Mouse (Mus musculus) limb, embryonic 10.5 days (tissue): Measurements from ENCODE around the gene 2410004P03Rik. TPM values are rescaled to one million over a fixed set of nuclear protein-coding genes. Genes with fewer than 3 reads are reported as not detected.
"Not testable (repeated sequence)": the region's sequence is repeated elsewhere in the genome, so short reads cannot be mapped to it uniquely, and the experiment has no call there.

ENCODE experiments used
- DNase-seq: peaks from one replicate; pipeline ENCODE4 v3.0.0-alpha.2; 2017; ENCODE audit warnings: low spot score
- H3K27ac ChIP-seq: fragments of 300-500 bp; sonication (generic); 2 replicates; pipeline ENCODE4 v1.5.1; 2016; ENCODE audit warnings: mild to moderate bottlenecking
- H3K27me3 ChIP-seq: fragments of 300-500 bp; sonication (generic); 2 replicates; pipeline ENCODE4 v1.6.1; 2016; ENCODE audit warnings: low read depth, mild to moderate bottlenecking; ENCODE audit not compliant: poor library complexity, severe bottlenecking
- H3K36me3 ChIP-seq: fragments of 300-500 bp; sonication (generic); 2 replicates; pipeline ENCODE4 v1.6.1; 2016; ENCODE audit warnings: mild to moderate bottlenecking, moderate library complexity
- H3K4me1 ChIP-seq: fragments of 300-500 bp; sonication (generic); 2 replicates; pipeline ENCODE4 v1.6.1; 2016
- H3K4me3 ChIP-seq: fragments of 300-500 bp; sonication (generic); 2 replicates; pipeline ENCODE4 v1.5.1; 2016; ENCODE audit warnings: mild to moderate bottlenecking, moderate library complexity
- H3K9me3 ChIP-seq: fragments of 300-500 bp; sonication (generic); replicated peaks from 2 replicates; pipeline ENCODE4 v1.6.1; 2016; ENCODE audit warnings: mild to moderate bottlenecking
- whole genome bisulfite sequencing: fragments of 180-500 bp; shearing (Covaris S2); methylation state at CpG from one replicate; pipeline ENCODE4 v1.1.7; 2016; 5-methylcytosine and 5-hydroxymethylcytosine counted together
- polyA plus RNA-seq: library from polyadenylated mRNA; unstranded; fragments of >200 nt; fragmentation: Nextera tagmentation; extraction: Ambion mirVana; gene quantifications from 2 replicates; pipeline ENCODE4 v1.2.1, GENCODE M21; 2016

The 2410004P03Rik gene
- polyA plus RNA-seq, 1 experiment from 2014 or later = 0.84 TPM

GRCm38 (mm10) chr12:17038246-17038645 is 26.7 kb upstream of the 2410004P03Rik start:
- H3K27me3 ChIP-seq = no peaks in the 10 kb centered on the region
- no peaks in the 10 kb centered on the region for H3K36me3 ChIP-seq
- 84% methylated on average over 6 of the region's 6 CpGs for WGBS
- no peak overlapping the region for H3K27ac ChIP-seq
- H3K4me1 ChIP-seq = peaks cover 8% of the 10 kb centered on the region
- no peak overlapping the region for H3K4me3 ChIP-seq
- no peaks in the 10 kb centered on the region for H3K9me3 ChIP-seq
- DNase-seq = no peak

- no peak overlapping the region for H3K4me3 ChIP-seq
- WGBS = 75% methylated on average over 14 of the region's 14 CpGs
- 0 out of 2 replicates have a peak, but pooled peaks cover under 1% of the 10 kb centered on the region for H3K27me3 ChIP-seq
- no peak for DNase-seq
- no peaks in the 10 kb centered on the region for H3K9me3 ChIP-seq
- no peak overlapping the region for H3K27ac ChIP-seq
- peaks cover 8% of the 10 kb centered on the region for H3K4me1 ChIP-seq
- H3K36me3 ChIP-seq = no peaks in the 10 kb centered on the region
Measured at GRCm38 (mm10) chr12:17037053-17037610, 25.6 kb upstream of the 2410004P03Rik start.

GRCm38 (mm10) chr12:17036532-17036931 is 25.0 kb upstream of the 2410004P03Rik start:
- peaks cover 8% of the 10 kb centered on the region for H3K4me1 ChIP-seq
- no peak overlapping the region for H3K4me3 ChIP-seq
- H3K9me3 ChIP-seq = no peaks in the 10 kb centered on the region
- H3K27ac ChIP-seq = no peak overlapping the region
- DNase-seq = no peak
- WGBS = 65% methylated on average over 9 of the region's 9 CpGs
- 0 out of 2 replicates have a peak, but pooled peaks cover 6% of the 10 kb centered on the region for H3K27me3 ChIP-seq
- H3K36me3 ChIP-seq = no peaks in the 10 kb centered on the region

- DNase-seq = no peak
- H3K27me3 ChIP-seq = peaks cover 20% of the 10 kb centered on the region; the same call in 1 of the 2 replicates
- H3K9me3 ChIP-seq = no peaks in the 10 kb centered on the region
- 57% methylated on average over 2 of the region's 2 CpGs for WGBS
- H3K27ac ChIP-seq = no peak overlapping the region
- no peak overlapping the region for H3K4me3 ChIP-seq
- no peaks in the 10 kb centered on the region for H3K36me3 ChIP-seq
- H3K4me1 ChIP-seq = peaks cover 8% of the 10 kb centered on the region
Measured at GRCm38 (mm10) chr12:17035128-17035527, 23.6 kb upstream of the 2410004P03Rik start.

GRCm38 (mm10) chr12:17034671-17035070 is 23.1 kb upstream of the 2410004P03Rik start:
- WGBS = 72% methylated on average over 5 of the region's 5 CpGs

GRCm38 (mm10) chr12:17033464-17033841 is 21.9 kb upstream of the 2410004P03Rik start:
- Histone ChIP-seq H3K27ac (no peak overlapping the region), H3K27me3 (peaks cover 20% of the 10 kb centered on the region; the same call in 1 of the 2 replicates), H3K9me3 (no peaks in the 10 kb centered on the region), H3K36me3 (no peaks in the 10 kb centered on the region), H3K4me1 (peaks cover 8% of the 10 kb centered on the region), H3K4me3 (no peak overlapping the region)
- no peak for DNase-seq
- 88% methylated on average over 9 of the region's 9 CpGs for WGBS

More at GRCm38 (mm10) chr12:17034671-17035070, 23.1 kb upstream of the 2410004P03Rik start:
- H3K4me3 ChIP-seq = no peak overlapping the region
- no peaks in the 10 kb centered on the region for H3K36me3 ChIP-seq
- H3K9me3 ChIP-seq = no peaks in the 10 kb centered on the region
- peaks cover 8% of the 10 kb centered on the region for H3K4me1 ChIP-seq
- peaks cover 20% of the 10 kb centered on the region; the same call in 1 of the 2 replicates for H3K27me3 ChIP-seq
- no peak overlapping the region for H3K27ac ChIP-seq
- DNase-seq = no peak

- H3K27ac ChIP-seq = no peak overlapping the region
- peaks cover 20% of the 10 kb centered on the region; the same call in 1 of the 2 replicates for H3K27me3 ChIP-seq
- H3K9me3 ChIP-seq = no peaks in the 10 kb centered on the region
- peaks cover 8% of the 10 kb centered on the region for H3K4me1 ChIP-seq
- 41% methylated on average over 13 of the region's 13 CpGs for WGBS
- H3K36me3 ChIP-seq = no peaks in the 10 kb centered on the region
- DNase-seq = peak; percentile 90
- H3K4me3 ChIP-seq = no peak overlapping the region
Measured at GRCm38 (mm10) chr12:17032694-17033463, 21.4 kb upstream of the 2410004P03Rik start.

- WGBS = 95% methylated on average over 6 of the region's 6 CpGs
- DNase-seq = no peak
Measured at GRCm38 (mm10) chr12:17024554-17025110, 13.1 kb upstream of the 2410004P03Rik start.

GRCm38 (mm10) chr12:17022145-17022544 is 10.6 kb upstream of the 2410004P03Rik start:
- 86% methylated on average over 4 of the region's 4 CpGs for WGBS
- no peak for DNase-seq

More at GRCm38 (mm10) chr12:17024554-17025110, 13.1 kb upstream of the 2410004P03Rik start:
- no peaks in the 10 kb centered on the region for H3K27me3 ChIP-seq
- H3K36me3 ChIP-seq = no peaks in the 10 kb centered on the region
- H3K4me3 ChIP-seq = no peak overlapping the region
- no peak overlapping the region for H3K27ac ChIP-seq
- H3K4me1 ChIP-seq = peaks cover 5% of the 10 kb centered on the region; the same call in 1 of the 2 replicates
- 0 out of 2 replicates have a peak, but pooled peaks cover 1% of the 10 kb centered on the region for H3K9me3 ChIP-seq

GRCm38 (mm10) chr12:17021125-17021524 is 9.6 kb upstream of the 2410004P03Rik start:
- not testable (repeated sequence) for H3K9me3 ChIP-seq, H3K27me3 ChIP-seq, H3K4me1 ChIP-seq, DNase-seq, H3K4me3 ChIP-seq, H3K36me3 ChIP-seq, H3K27ac ChIP-seq
- WGBS = 89% methylated on average over 4 of the region's 4 CpGs

More at GRCm38 (mm10) chr12:17022145-17022544, 10.6 kb upstream of the 2410004P03Rik start:
- H3K27me3 ChIP-seq = no peaks in the 10 kb centered on the region
- H3K27ac ChIP-seq = no peak overlapping the region
- H3K4me3 ChIP-seq = no peak overlapping the region
- peaks cover 5% of the 10 kb centered on the region; the same call in 1 of the 2 replicates for H3K4me1 ChIP-seq
- H3K36me3 ChIP-seq = no peaks in the 10 kb centered on the region
- 0 out of 2 replicates have a peak, but pooled peaks cover 1% of the 10 kb centered on the region for H3K9me3 ChIP-seq

GRCm38 (mm10) chr12:17018468-17018867 is 6.9 kb upstream of the 2410004P03Rik start:
- WGBS = 31% methylated on average over 4 of the region's 4 CpGs
- Histone ChIP-seq H3K4me3 (no peak overlapping the region), H3K9me3 (0 out of 2 replicates have a peak, but pooled peaks cover under 1% of the 10 kb centered on the region), H3K27me3 (no peaks in the 10 kb centered on the region), H3K4me1 (no peaks in the 10 kb centered on the region), H3K36me3 (no peaks in the 10 kb centered on the region), H3K27ac (no peak overlapping the region)
- DNase-seq = peak; percentile 74

GRCm38 (mm10) chr12:17015711-17016110 is 4.2 kb upstream of the 2410004P03Rik start:
- H3K36me3 ChIP-seq = no peaks in the 10 kb centered on the region
- no peak for DNase-seq
- WGBS = 89% methylated on average over 2 of the region's 2 CpGs
- H3K27me3 ChIP-seq = peaks cover 2% of the 10 kb centered on the region; the same call in 1 of the 2 replicates
- no peak overlapping the region for H3K27ac ChIP-seq
- no peaks in the 10 kb centered on the region for H3K9me3 ChIP-seq
- peaks cover 10% of the 10 kb centered on the region for H3K4me1 ChIP-seq
- no peak overlapping the region for H3K4me3 ChIP-seq
